Mouse (Mus musculus) hindbrain, embryonic 13.5 days (tissue): Measurements from ENCODE around the gene Plekhn1. TPM values are rescaled to one million over a fixed set of nuclear protein-coding genes. Genes with fewer than 3 reads are reported as not detected.

Experiments used
- ATAC-seq: fragments of 200-750 bp; cut with Nextera tagmentation; 2 replicates; pipeline ENCODE4 v1.8.0; 2017; ENCODE audit warnings: moderate TSS enrichment; ENCODE audit not compliant: low FRiP score
- H3K27ac ChIP-seq: fragments of 300-500 bp; sonication (generic); 2 replicates; pipeline ENCODE4 v1.5.1; 2015; ENCODE audit warnings: inconsistent platforms, mild to moderate bottlenecking, moderate library complexity
- H3K27me3 ChIP-seq: fragments of 300-500 bp; sonication (generic); 2 replicates; pipeline ENCODE4 v1.6.1; 2015; ENCODE audit warnings: mild to moderate bottlenecking, inconsistent platforms
- H3K36me3 ChIP-seq: fragments of 300-500 bp; sonication (generic); 2 replicates; pipeline ENCODE4 v1.6.1; 2015; ENCODE audit warnings: mild to moderate bottlenecking, inconsistent platforms
- H3K4me1 ChIP-seq: fragments of 300-500 bp; sonication (generic); replicated peaks from 2 replicates; pipeline ENCODE4 v1.6.1; 2015; ENCODE audit warnings: inconsistent platforms
- H3K4me2 ChIP-seq: fragments of 300-500 bp; sonication (generic); 2 replicates; pipeline ENCODE4 v1.6.1; 2015; ENCODE audit warnings: inconsistent platforms, mild to moderate bottlenecking, moderate library complexity
- H3K4me3 ChIP-seq: fragments of 300-500 bp; sonication (generic); 2 replicates; pipeline ENCODE4 v1.5.1; 2015; ENCODE audit warnings: mild to moderate bottlenecking, inconsistent platforms
- H3K9ac ChIP-seq: fragments of 300-500 bp; sonication (generic); 2 replicates; pipeline ENCODE4 v1.6.1; 2015; ENCODE audit warnings: mild to moderate bottlenecking, inconsistent platforms
- H3K9me3 ChIP-seq: fragments of 300-500 bp; sonication (generic); 2 replicates; pipeline ENCODE4 v1.6.1; 2016; ENCODE audit warnings: inconsistent platforms
- WGBS: fragments of 180-500 bp; shearing (Covaris S2); methylation state at CpG from one replicate; pipeline ENCODE4 v1.1.7; 2015; 5-methylcytosine and 5-hydroxymethylcytosine counted together
- polyA plus RNA-seq: library from polyadenylated mRNA; unstranded; fragments of >200 nt; fragmentation: Nextera tagmentation; extraction: Ambion mirVana; gene quantifications from 2 replicates; pipeline ENCODE4 v1.2.1, GENCODE M21; 2015

Plekhn1 gene
- polyA plus RNA-seq, 1 experiment from 2014 or later = 26.6 TPM

DNA sequence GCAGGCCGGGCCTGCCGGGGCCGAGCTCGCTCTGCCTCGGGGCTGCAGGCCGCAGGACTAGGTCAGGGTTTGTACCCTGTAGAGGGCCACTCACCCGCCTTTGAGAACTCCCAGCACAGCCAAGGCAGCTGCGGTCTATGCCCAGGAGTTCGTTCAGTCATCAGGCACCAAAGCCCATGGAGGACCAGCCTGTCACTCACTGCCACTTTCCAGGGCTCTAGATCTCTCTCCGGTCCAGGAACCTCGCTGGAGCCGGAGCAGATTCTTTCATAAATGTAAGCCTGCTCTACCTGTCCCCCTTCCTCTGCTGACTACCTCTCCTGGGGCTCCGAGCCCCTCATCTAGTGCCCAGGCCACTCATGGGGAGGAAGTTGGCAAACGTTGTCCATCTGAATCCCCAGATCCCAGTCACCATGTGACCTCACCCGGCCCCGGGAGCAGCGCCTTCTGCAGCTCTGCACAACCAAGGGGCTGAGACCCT, 596 bp downstream of the Plekhn1 start:
- H3K4me3 ChIP-seq = peak overlapping the region; percentile 85
- peaks cover 58% of the 10 kb centered on the region for H3K36me3 ChIP-seq
- 2% methylated on average over 17 of the region's 17 CpGs for WGBS
- no peaks in the 10 kb centered on the region for H3K27me3 ChIP-seq
- H3K27ac ChIP-seq = peak overlapping the region; percentile 89
- H3K4me2 ChIP-seq = peak overlapping the region; percentile 92
- peak overlapping the region; percentile 84 for H3K9ac ChIP-seq
- H3K4me1 ChIP-seq = peaks cover 23% of the 10 kb centered on the region
- no peaks in the 10 kb centered on the region for H3K9me3 ChIP-seq
- peak; percentile 22; the same call in 1 of the 2 replicates for ATAC-seq

- H3K36me3 ChIP-seq = peaks cover 64% of the 10 kb centered on the region
- WGBS = 28% methylated on average over 12 of the region's 12 CpGs
- no peak for ATAC-seq
- no peak overlapping the region for H3K4me3 ChIP-seq
- H3K27me3 ChIP-seq = no peaks in the 10 kb centered on the region
- H3K4me2 ChIP-seq = no peak overlapping the region
- no peaks in the 10 kb centered on the region for H3K9me3 ChIP-seq
- H3K27ac ChIP-seq = no peak overlapping the region
- no peak overlapping the region for H3K9ac ChIP-seq
- H3K4me1 ChIP-seq = peaks cover 16% of the 10 kb centered on the region
Observed at GRCm38 (mm10) chr4:156228393-156229024, 6.1 kb downstream of the Plekhn1 start.

GRCm38 (mm10) chr4:156227752-156228392, 6.8 kb downstream of the Plekhn1 start:
- H3K27me3 ChIP-seq = no peaks in the 10 kb centered on the region
- peaks cover 66% of the 10 kb centered on the region for H3K36me3 ChIP-seq
- no peaks in the 10 kb centered on the region for H3K9me3 ChIP-seq
- H3K27ac ChIP-seq = no peak overlapping the region
- WGBS = 37% methylated on average over 18 of the region's 18 CpGs
- no peak overlapping the region for H3K9ac ChIP-seq
- no peak overlapping the region for H3K4me3 ChIP-seq
- peaks cover 10% of the 10 kb centered on the region for H3K4me1 ChIP-seq
- ATAC-seq = no peak
- H3K4me2 ChIP-seq = no peak overlapping the region

DNA sequence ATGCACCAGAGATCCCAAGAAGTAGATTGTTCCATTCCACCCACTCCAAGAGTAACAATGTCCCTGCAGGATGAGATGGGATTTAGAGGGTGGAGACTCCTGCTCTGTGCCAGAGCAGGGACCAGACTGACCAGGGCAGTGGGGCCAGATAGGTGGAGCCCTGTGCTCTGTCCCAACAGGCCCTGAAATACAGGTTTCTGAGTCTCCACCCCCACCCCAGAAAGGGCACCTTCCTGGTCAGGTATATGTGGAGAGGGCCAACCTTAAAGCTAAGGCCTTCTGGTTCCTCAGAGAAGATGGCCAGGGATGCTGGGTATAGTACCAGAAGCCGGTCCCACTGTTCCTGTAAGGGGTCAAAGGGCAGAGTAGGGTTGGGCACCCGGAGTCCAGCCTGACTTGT, 10.4 kb downstream of the Plekhn1 start:
- ATAC-seq = no peak
- H3K4me1 ChIP-seq = peaks cover 10% of the 10 kb centered on the region
- H3K27me3 ChIP-seq = no peaks in the 10 kb centered on the region
- no peak overlapping the region for H3K27ac ChIP-seq
- H3K4me3 ChIP-seq = no peak overlapping the region
- 86% methylated on average over 2 of the region's 2 CpGs for WGBS
- peaks cover 54% of the 10 kb centered on the region for H3K36me3 ChIP-seq
- no peak overlapping the region for H3K9ac ChIP-seq
- H3K4me2 ChIP-seq = no peak overlapping the region
- no peaks in the 10 kb centered on the region for H3K9me3 ChIP-seq

GRCm38 (mm10) chr4:156219936-156220335, 14.7 kb downstream of the Plekhn1 start:
- Histone ChIP-seq H3K4me2 (no peak overlapping the region), H3K4me1 (no peaks in the 10 kb centered on the region), H3K9ac (no peak overlapping the region), H3K27ac (no peak overlapping the region), H3K4me3 (no peak overlapping the region), H3K9me3 (no peaks in the 10 kb centered on the region), H3K27me3 (no peaks in the 10 kb centered on the region), H3K36me3 (peaks cover 44% of the 10 kb centered on the region)
- WGBS = 90% methylated on average over 11 of the region's 11 CpGs
- no peak for ATAC-seq

DNA sequence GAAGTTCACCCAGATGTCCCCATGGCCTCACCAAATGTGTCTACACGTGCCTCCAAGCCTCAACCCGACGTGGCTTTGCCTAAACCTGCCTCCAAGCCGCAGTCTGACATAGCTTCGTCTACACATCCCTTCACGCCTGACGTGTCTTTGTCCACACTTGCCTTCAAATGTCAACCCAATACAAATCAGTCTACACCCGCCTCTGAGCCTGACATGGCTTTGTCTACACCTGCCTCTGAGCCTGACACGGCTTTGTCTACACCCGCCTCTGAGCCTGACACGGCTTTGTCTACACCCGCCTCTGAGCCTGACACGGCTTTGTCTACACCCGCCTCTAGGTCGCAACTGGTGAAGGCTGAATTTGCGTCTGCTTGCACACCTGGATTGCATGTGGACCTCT, 16.8 kb downstream of the Plekhn1 start:
- no peak for ATAC-seq
- Histone ChIP-seq H3K9ac (no peak overlapping the region), H3K4me2 (no peak overlapping the region), H3K9me3 (no peaks in the 10 kb centered on the region), H3K27ac (no peak overlapping the region), H3K4me3 (no peak overlapping the region), H3K27me3 (no peaks in the 10 kb centered on the region), H3K4me1 (no peaks in the 10 kb centered on the region), H3K36me3 (peaks cover 28% of the 10 kb centered on the region)
- 84% methylated on average over 16 of the region's 16 CpGs for whole genome bisulfite sequencing

- WGBS = 83% methylated on average over 16 of the region's 16 CpGs
- Histone ChIP-seq H3K27me3 (no peaks in the 10 kb centered on the region), H3K27ac (no peak overlapping the region), H3K4me2 (no peak overlapping the region), H3K4me1 (no peaks in the 10 kb centered on the region), H3K9ac (no peak overlapping the region), H3K36me3 (peaks cover 22% of the 10 kb centered on the region), H3K4me3 (no peak overlapping the region), H3K9me3 (no peaks in the 10 kb centered on the region)
- ATAC-seq = no peak
Observed at GRCm38 (mm10) chr4:156217022-156217669, 17.5 kb downstream of the Plekhn1 start.

DNA sequence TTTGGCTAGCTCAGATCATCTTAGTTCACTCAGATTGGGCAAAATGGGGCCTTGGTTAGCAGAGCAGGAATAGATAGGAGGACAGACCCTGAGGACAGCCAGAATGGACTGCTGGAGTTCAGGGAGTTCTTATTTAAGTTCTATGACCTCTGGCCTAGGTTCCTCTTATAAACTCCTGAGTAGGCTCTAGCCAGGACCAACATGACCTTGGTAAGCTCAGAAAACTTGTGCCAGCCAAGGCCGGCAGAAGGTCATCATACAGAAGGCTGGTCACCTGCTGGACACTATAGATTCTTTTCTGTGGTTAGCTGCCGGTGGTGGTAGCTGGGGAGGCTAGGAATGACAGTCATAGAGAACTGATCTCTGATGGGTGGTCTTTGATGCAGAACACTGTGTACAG, 18.5 kb downstream of the Plekhn1 start:
- Histone ChIP-seq H3K36me3 (peaks cover 12% of the 10 kb centered on the region), H3K4me1 (no peaks in the 10 kb centered on the region), H3K4me2 (no peak overlapping the region), H3K4me3 (no peak overlapping the region), H3K9ac (no peak overlapping the region), H3K27me3 (no peaks in the 10 kb centered on the region), H3K9me3 (no peaks in the 10 kb centered on the region), H3K27ac (no peak overlapping the region)
- 91% methylated on average over 2 of the region's 2 CpGs for WGBS
- no peak for ATAC-seq

DNA sequence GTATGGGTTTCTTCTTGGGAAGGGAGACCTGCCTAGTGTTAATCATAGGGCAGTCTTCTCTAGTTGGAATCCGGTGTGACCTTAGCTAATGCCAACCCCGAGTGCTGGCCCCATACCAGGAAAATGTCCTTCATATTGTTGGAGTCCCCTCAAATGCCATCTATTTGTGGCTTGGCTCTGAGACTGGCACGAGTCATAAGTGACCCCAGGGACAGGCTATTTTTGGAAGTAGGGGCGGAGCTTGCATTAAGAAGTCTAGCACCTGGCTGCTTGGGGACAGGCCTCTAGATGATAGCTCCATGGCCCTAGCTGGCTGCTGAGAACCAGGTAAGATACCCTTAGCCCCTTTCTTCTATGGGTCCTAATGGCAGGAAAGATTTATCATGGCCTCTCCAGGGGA, 19.0 kb downstream of the Plekhn1 start, which contains the start of gene Perm1:
Perm1 (plus strand) TSS at position 220 of the 400 bp plus-strand sequence.
- peaks cover 9% of the 10 kb centered on the region for H3K36me3 ChIP-seq
- H3K4me1 ChIP-seq = no peaks in the 10 kb centered on the region
- no peaks in the 10 kb centered on the region for H3K27me3 ChIP-seq
- no peak within 1 kb of the TSS for H3K9ac ChIP-seq
- no peaks in the 10 kb centered on the region for H3K9me3 ChIP-seq
- H3K4me2 ChIP-seq = no peak within 1 kb of the TSS
- WGBS = 78% methylated on average over 4 of the region's 4 CpGs
- H3K27ac ChIP-seq = no peak within 1 kb of the TSS
- H3K4me3 ChIP-seq = no peak within 1 kb of the TSS
- ATAC-seq = no peak

DNA sequence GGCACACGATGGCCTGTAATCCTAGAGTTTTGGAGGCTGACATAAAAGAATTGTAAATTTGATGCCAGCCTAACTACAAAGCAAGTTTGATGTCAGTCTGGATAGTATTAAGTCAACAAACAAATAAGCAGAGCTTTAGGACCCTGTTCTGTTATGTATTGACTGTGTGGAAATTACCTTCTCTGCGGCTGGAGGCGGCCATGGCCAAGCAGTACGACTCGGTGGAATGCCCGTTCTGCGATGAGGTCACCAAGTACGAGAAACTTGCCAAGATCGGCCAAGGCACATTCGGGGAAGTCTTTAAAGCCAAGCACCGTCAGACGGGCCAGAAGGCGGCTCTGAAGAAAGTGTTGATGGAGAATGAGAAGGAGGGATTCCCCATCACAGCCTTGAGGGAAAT, 21.5 kb downstream of the Plekhn1 start:
- Histone ChIP-seq H3K36me3 (no peaks in the 10 kb centered on the region), H3K27ac (no peak overlapping the region), H3K27me3 (no peaks in the 10 kb centered on the region), H3K9me3 (no peaks in the 10 kb centered on the region), H3K4me2 (no peak overlapping the region), H3K4me1 (no peaks in the 10 kb centered on the region), H3K9ac (no peak overlapping the region), H3K4me3 (no peak overlapping the region)
- WGBS = 94% methylated on average over 13 of the region's 13 CpGs
- ATAC-seq = no peak

GRCm38 (mm10) chr4:156209963-156210635, 24.6 kb downstream of the Plekhn1 start:
- 82% methylated on average over 13 of the region's 13 CpGs for WGBS
- Histone ChIP-seq H3K9ac (no peak overlapping the region), H3K27ac (no peak overlapping the region), H3K27me3 (no peaks in the 10 kb centered on the region), H3K36me3 (no peaks in the 10 kb centered on the region), H3K4me1 (peaks cover 7% of the 10 kb centered on the region; the same call in 1 of the 2 replicates), H3K9me3 (no peaks in the 10 kb centered on the region), H3K4me2 (no peak overlapping the region), H3K4me3 (no peak overlapping the region)
- ATAC-seq = no peak

DNA sequence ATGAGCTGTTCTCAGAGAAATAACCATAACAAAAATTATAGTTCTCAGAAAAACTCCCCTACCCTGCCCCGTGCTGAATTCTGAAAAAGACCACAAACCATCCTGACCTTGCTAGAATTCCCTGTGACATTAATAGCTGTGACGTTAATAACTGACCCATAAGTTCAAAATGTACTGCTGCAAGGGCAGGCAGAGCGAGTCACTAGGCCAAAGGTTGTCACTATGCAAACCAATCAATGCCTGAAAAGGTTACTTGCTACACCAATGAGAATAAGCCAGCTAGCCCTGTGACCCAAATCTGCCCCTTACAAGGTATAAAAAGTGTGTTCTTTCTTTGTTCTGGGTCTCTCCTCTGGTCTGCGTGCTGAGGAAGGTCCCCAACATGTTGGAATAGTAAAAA, 25.8 kb downstream of the Plekhn1 start:
- Histone ChIP-seq H3K9me3 (no peaks in the 10 kb centered on the region), H3K27ac (no peak overlapping the region), H3K4me1 (peaks cover 19% of the 10 kb centered on the region), H3K4me2 (no peak overlapping the region), H3K4me3 (no peak overlapping the region), H3K36me3 (no peaks in the 10 kb centered on the region), H3K27me3 (peaks cover 11% of the 10 kb centered on the region; the same call in 1 of the 2 replicates), H3K9ac (no peak overlapping the region)
- ATAC-seq = no peak
- 96% methylated on average over 4 of the region's 4 CpGs for WGBS
